Mouse (Mus musculus): Measurements from ENCODE around the gene Ankrd28.

DNA sequence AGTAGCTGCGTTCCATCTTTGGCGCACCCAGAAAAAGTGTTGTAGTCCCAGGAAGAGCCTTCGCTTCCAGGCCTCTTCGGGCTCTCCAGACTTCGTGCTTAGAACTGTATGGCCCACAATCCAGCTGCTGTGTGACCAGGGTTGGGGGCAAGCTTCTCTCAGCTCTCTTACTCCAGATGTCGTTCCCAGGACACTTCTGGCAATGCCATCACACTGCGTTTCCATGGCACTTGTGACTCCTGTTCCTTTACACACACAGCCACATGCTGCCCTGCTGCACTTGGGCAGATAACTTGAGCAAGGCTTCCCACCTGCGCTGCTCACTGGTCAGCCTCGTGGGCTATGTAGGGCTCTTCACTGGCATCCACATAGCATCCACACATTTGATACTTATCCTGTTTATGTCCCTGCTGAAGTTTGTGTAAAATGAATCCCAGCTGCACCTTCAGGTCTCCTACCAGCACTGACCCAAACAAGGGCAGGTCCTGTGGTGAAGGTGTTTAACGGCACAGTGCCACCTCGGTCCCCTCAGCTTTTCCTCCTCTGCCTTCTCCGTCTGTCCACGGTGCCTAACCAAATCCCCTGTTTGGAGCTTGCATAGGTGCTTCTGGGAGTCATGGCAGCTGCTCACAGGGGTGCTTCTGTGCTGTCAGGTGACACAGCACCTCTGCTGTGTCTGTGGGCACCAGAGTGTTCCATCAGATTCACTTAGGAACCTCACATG is 166.9 kb downstream of the Ankrd28 start:
- no peak for TF ChIP-seq CTCF (IDR thresholded peaks at IDR 0.05; ENCODE audit: low read depth, low read length)
- no peak for TF ChIP-seq POLR2A (IDR thresholded peaks at IDR 0.05; ENCODE audit: borderline replicate concordance, low read depth, low read length)
